Mouse (Mus musculus) left cerebral cortex, adult 11 months (tissue): ENCODE measurements around the gene Synpo2.

Source experiments
- DNase-seq: peaks from one replicate; pipeline ENCODE4 v3.0.0; 2022; ENCODE audit warnings: low spot score

Synpo2 gene

GRCm38 (mm10) chr3:123235921-123236320 is at the start of gene Synpo2:
Gene Synpo2, minus strand, starts transcription at chr3:123236149.
- DNase-seq: peak; percentile 15

- DNase-seq: no peak
These were observed 49.7 kb upstream of the Synpo2 start for GRCm38 (mm10) chr3:123285649-123286048.

GRCm38 (mm10) chr3:123284284-123284683 is 48.3 kb upstream of the Synpo2 start:
- no peak for DNase-seq

- DNase-seq: no peak
These were observed 47.1 kb upstream of the Synpo2 start for GRCm38 (mm10) chr3:123282866-123283615.

GRCm38 (mm10) chr3:123267741-123268201 is 31.8 kb upstream of the Synpo2 start:
- DNase-seq: peak; percentile 17

GRCm38 (mm10) chr3:123266753-123267651 is 31.1 kb upstream of the Synpo2 start, which contains the start of gene Sec24d:
Gene Sec24d, plus strand, starts transcription at chr3:123267455.
- peak; percentile 76 for DNase-seq

DNA sequence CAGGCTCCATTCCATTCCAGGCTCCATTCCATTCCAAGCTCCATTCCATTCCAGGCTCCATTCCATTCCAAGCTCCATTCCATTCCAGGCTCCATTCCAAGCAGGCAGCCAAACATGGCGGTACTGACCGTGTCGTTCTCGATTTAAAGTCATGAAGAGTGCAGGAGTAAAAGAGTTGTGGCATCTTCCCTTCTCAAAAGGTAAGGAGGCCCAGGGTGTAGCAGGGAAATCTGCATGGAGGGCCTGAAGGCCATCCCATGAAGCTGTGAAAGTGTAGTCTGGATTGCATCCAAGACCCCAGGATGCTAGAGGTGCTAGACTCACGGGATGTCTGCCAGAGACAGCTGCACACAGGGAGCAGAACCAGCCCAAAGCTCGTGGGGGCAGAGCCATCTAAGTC is 28.8 kb upstream of the Synpo2 start:
- DNase-seq: no peak

DNA sequence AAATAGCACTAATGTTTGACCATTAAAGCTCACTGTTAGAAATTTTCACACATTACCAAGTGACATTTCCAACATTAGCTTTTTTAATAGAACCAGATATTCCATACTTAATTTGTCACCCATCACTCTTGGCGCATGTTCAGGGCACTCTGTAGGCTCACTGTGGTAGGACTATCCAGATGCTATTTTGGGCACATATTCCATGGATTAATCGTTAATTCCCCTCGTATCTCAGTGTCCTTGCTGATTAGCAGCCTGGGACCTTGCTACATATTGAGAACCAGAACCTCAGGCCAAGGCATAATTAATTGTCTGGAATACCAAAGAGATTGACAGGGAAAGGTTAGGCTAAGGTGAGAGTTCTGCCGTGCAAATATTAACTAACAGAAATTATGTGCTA is 22.8 kb upstream of the Synpo2 start:
- DNase-seq: no peak

DNA sequence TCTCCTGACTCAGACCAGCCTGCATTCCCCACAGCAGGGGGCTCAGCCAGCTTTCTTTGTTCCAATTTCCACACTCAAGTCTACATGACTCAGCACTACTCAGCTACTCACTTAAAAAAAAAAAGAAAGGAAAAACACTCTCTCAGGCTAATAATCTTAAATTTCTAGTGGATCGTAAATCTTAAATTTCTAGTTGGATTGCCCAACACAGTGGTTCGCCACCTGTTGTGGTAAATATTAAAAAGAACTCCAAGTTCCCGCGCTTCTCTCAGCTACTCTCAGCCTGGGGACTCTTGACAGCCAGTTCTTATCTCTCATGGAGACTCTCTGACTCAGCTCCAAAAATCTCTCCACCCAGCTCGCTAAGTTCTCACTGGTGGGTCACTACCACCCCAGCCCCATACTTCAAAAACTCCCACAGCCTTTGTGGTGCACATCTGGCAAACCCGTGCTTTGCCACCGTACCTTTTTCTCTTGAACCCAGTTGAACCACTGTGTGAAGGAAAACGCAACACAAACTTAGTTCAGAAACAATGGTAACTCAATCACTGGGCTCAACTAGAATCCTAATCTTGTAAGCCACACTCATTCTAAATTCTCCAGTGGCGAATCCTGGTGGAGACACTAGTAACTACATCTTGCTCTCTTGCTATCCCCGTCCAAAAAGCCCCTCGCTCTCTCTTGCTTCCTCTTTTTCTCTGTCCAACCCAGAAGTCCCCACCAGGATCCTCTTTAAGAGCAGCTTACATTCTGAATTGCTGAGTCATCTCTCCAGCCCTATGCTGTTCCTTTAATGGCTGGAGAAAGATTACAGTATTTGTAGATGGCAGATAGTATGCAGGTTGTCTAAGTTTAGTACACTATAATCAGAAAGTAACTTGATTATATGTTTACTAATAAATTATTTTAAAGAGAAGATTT is 20.5 kb upstream of the Synpo2 start:
- no peak for DNase-seq

DNA sequence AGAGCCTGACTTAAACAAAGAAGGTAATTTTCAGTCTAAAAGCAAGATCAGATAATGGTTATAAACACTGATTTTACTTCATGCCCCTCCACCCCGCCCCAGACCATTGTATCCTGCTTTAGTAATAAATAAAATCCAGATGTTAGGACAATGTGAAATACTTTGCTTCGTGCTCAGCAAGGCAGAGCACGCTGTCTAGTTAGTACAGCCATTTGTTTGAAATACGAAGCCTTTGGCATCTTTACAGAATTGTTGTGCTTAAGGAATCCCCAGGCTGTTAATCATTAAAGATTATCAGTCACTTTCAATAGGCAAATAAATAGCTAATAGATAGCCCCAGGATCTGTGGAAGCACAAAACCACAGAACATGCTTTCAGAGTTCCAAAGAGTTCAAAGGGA is 9.7 kb upstream of the Synpo2 start:
- DNase-seq: no peak

DNA sequence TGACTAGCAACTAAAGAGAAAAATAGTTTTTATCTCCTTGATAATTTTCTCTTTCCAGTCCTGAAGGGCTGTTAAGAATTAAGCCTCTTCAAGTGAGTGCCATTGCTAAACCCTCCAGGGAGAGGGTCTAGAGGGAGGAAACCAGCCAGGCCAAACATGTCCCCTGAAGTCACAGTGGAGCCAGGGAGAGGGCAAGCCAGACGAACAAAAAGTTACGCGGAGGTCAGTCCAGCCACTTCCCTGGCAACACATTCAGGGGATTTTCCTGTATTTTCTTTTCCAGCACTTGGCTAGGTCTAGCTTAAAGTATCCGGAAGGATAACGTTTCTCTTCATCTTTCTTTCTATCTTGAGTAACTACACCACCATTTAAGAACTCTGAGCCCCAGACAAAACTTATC is 8.4 kb upstream of the Synpo2 start:
- no peak for DNase-seq

DNA sequence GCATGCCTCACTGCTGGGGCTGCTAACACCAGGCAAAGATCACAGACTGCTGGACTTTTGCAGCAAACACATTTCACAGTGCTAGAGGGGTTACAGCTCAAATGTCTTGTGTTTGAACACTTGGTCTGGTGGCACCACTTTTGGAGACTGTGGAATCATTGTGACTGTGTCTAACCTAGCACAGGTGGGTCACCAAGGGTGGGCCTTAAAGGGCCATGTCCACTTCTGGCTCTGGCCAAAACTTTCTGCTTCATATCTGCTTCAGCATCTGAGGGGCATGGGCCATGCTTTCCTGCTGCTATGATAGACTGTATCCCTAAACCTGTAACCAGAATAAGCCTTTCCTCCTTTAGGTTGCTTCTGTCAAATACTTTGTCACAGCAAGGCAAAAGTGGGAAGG is 1.5 kb upstream of the Synpo2 start:
- no peak for DNase-seq

DNA sequence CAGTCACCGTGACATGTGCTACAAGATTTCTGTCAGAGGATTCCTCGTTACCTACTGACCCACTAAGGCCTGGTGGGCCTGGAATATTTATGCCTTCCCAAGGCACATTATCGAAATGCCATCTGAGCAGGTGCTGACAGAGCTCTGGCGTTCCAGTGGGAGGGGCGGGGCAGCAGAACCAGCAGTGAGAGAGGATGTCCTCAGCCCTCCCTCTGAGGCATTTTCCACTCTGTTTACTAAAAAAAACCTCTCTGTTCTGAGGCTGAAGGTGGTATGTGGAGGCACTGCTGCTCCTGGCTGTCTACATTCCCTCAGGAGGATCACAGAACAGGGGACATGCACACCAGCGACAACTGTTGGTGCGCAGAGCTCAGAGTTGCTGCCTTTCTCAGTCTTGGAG is 1.1 kb upstream of the Synpo2 start:
- no peak for DNase-seq

DNA sequence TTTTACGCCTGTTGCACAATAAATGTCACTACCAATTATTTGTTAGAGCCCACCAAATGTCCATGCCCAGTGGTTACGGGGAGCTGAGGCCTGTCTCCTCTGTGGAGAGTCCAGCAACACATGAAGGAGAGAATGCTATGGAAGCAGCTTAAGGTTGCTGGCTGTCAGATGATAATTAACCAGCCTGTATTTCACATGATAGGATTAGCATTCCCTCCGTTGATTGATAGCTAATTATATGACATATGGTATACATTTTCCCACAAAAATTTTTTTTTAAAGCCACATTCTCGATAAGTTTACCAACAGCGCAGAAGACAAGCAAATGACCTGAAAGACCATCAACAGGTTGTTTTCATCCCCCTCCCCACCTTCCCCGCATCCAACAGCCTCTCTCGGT is 454 bp downstream of the Synpo2 start:
- DNase-seq: no peak

DNA sequence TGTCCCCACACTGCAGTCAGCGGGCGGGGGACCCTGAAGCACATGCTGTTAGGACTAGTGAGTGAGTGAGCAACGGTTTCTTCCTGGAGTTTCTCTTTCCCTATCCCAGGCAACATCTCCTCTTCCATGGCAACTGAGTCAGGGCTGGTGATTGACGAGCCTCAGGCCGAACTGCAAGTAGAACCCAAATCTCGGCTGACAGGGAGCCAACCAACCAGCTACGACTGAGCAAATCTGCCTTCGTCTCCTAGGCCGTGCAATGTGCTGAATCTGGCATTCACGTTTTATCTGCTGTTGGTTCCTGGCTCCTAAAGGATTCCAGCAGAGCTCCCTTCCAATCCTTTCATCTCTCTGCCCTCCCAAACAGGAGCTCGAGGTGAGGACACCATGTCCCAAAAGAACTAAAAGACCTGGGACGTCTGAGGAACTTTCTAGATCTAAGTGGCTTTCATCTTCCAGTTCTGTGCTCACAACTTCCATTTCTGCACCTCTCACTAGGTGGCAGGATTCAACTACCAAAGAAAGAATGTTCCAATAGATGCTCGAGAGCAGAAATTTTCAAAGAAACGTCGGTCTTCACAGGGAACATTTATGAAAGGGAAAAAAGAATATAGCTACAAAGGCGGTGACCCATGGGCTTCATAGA is 1.6 kb downstream of the Synpo2 start:
- peak; percentile 15 for DNase-seq

- DNase-seq: no peak
These were observed 4.3 kb downstream of the Synpo2 start for GRCm38 (mm10) chr3:123231639-123232038.

DNA sequence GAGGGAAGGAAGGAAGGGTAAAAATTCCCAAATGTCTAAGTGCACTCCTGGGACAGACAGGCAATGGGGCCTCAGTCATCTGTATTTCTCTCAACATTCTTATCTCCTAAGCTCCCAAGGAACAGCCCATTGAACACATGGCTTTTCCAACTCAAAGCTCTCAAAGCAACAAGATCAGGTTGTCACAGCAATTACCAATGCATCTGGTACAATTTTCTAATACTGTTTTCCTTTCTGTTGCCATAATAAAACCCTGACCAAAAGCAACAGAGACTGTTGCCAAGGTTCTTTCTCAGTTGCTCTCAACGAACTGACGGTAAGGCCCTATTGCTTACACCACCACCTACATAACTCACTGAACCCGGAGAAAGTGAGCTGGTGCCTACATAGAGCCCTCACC is 8.7 kb downstream of the Synpo2 start:
- DNase-seq: no peak

GRCm38 (mm10) chr3:123218646-123219045 is 17.3 kb downstream of the Synpo2 start:
- DNase-seq: no peak

GRCm38 (mm10) chr3:123208891-123209290 is 27.1 kb downstream of the Synpo2 start:
- DNase-seq: no peak

GRCm38 (mm10) chr3:123207386-123207785 is 28.6 kb downstream of the Synpo2 start:
- no peak for DNase-seq

- no peak for DNase-seq
These were observed 30.5 kb downstream of the Synpo2 start for GRCm38 (mm10) chr3:123205485-123205884.
